Mouse (Mus musculus): ENCODE results near the gene Fam178b.
"Not testable (repeated sequence)": the region's sequence is repeated elsewhere in the genome, so short reads cannot be mapped to it uniquely, and the experiment has no call there.

The Fam178b gene

GRCm38 (mm10) chr1:36630053-36630739 lies 52.8 kb downstream of the Fam178b start:
- DNase-seq (ENCODE audit: low spot score in 2 of 2), result no peak

GRCm38 (mm10) chr1:36628585-36628984 lies 54.4 kb downstream of the Fam178b start:
- DNase-seq (ENCODE audit: low spot score in 2 of 2), result no peak

GRCm38 (mm10) chr1:36625442-36625841 lies 57.5 kb downstream of the Fam178b start:
- DNase-seq (ENCODE audit: low spot score in 2 of 2), result no peak

- not testable (repeated sequence) for DNase-seq (ENCODE audit: low spot score in 2 of 2)
Measured at GRCm38 (mm10) chr1:36615958-36616357, 67.0 kb downstream of the Fam178b start.

GRCm38 (mm10) chr1:36615188-36615587 lies 67.8 kb downstream of the Fam178b start:
- no peak for DNase-seq (ENCODE audit: low spot score in 2 of 2)

GRCm38 (mm10) chr1:36614584-36614983 lies 68.4 kb downstream of the Fam178b start:
- DNase-seq (ENCODE audit: low spot score in 2 of 2), result no peak

- no peak for DNase-seq (ENCODE audit: low spot score in 2 of 2)
Measured at GRCm38 (mm10) chr1:36613374-36613895, 69.5 kb downstream of the Fam178b start.

- DNase-seq (ENCODE audit: low spot score in 2 of 2), result no peak
Measured at GRCm38 (mm10) chr1:36612362-36612761, 70.6 kb downstream of the Fam178b start.

GRCm38 (mm10) chr1:36611449-36612123 lies 71.4 kb downstream of the Fam178b start:
- no peak for DNase-seq (ENCODE audit: low spot score in 2 of 2)

- DNase-seq (ENCODE audit: low spot score in 2 of 2), result no peak
Measured at GRCm38 (mm10) chr1:36608211-36608610, 74.8 kb downstream of the Fam178b start.

GRCm38 (mm10) chr1:36606951-36607350 lies 76.0 kb downstream of the Fam178b start:
- DNase-seq (ENCODE audit: low spot score in 2 of 2), result no peak

GRCm38 (mm10) chr1:36604254-36605156 lies 78.5 kb downstream of the Fam178b start:
- DNase-seq (ENCODE audit: low spot score in 2 of 2), result no peak

- no peak for DNase-seq (ENCODE audit: low spot score in 2 of 2)
Measured at GRCm38 (mm10) chr1:36603361-36603760, 79.6 kb downstream of the Fam178b start.

GRCm38 (mm10) chr1:36602271-36602670 lies 80.7 kb downstream of the Fam178b start:
- no peak for DNase-seq (ENCODE audit: low spot score in 2 of 2)

- DNase-seq (ENCODE audit: low spot score in 2 of 2), result no peak
Measured at GRCm38 (mm10) chr1:36598411-36598810, 84.6 kb downstream of the Fam178b start.

- DNase-seq (ENCODE audit: low spot score in 2 of 2), result no peak
Measured at GRCm38 (mm10) chr1:36596114-36596513, 86.9 kb downstream of the Fam178b start.

- no peak for DNase-seq (ENCODE audit: low spot score in 2 of 2)
Measured at GRCm38 (mm10) chr1:36595167-36595931, 87.6 kb downstream of the Fam178b start.

GRCm38 (mm10) chr1:36593099-36593498 lies 89.9 kb downstream of the Fam178b start:
- no peak for DNase-seq (ENCODE audit: low spot score in 2 of 2)

- no peak for DNase-seq (ENCODE audit: low spot score in 2 of 2)
Measured at GRCm38 (mm10) chr1:36591408-36591807, 91.6 kb downstream of the Fam178b start.

GRCm38 (mm10) chr1:36590664-36591063 lies 92.3 kb downstream of the Fam178b start:
- DNase-seq (ENCODE audit: low spot score in 2 of 2), result no peak

GRCm38 (mm10) chr1:36589486-36589885 lies 93.5 kb downstream of the Fam178b start:
- DNase-seq (ENCODE audit: low spot score in 2 of 2), result peak in 1 of 2 experiments; percentile 40
